Mouse (Mus musculus) urinary bladder, postnatal 36 days (tissue): ENCODE measurements around the gene Gm3138.
"Not testable (repeated sequence)": the region's sequence is repeated elsewhere in the genome, so short reads cannot be mapped to it uniquely, and the experiment has no call there.

Experiments
- DNase-seq, 2 experiments: peaks; one replicate each; pipeline ENCODE4 v3.0.0; 2022; ENCODE audit warnings: low spot score in 2 of 2, mixed read lengths in 1 of 2

Gm3138 gene

DNA sequence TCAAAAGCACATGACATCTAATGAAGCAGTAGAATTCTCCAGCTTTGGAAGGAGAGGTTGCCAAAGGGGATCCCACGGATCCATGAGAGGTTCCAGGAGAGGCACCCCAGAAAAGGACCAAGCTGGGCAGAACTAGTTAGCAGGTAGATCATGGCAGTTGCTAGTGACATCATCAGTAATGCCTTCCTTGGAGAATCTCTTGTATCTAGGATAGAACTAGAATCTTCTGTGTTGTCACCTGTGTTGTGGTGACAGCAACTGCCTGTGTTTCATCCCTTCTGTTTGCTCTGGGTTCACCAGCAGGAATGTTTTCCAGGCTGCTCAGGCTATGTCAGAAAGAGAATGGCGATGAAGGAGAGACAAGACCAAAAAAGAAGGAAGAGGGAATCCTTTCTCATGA, at the start of gene Gm3138:
Gene Gm3138 (plus strand): TSS at position 301 of the 400 bp plus-strand sequence.
- DNase-seq: not testable (repeated sequence)

DNA sequence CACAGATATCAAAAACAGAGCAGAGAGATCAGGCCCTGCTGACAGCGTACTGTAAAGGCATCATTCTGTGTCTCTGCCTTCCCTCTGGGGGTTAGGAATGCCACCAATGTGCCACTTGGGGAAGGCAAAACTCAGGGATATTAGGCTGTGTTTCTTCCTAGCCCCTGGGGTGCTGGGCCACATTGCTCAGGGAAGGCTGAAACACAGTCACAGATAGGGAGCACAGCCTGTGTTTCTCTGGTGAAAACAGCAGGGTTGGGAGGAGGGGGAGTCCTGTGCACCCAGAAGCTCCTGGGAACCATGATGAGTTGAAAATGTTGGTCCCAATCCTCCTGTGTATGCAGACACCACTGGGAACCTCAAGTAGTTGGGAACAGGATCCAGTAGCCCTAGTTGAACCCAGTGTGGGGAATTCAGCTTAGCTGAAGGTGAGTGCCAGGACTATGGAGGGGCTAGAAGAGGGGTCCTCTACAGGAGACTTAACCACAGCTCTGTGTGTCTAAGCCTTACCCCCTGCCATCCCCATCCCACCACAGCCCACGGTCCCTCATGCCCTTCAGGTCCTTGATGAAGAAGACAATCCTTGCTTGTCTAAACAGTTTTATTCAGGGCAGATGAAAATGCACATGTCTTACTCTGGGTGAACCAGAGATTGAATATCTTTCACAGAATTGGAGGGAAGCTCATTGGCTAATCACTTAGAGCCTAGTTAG, 20.0 kb downstream of the Gm3138 start:
- DNase-seq: not testable (repeated sequence)

- DNase-seq: not testable (repeated sequence)
These were observed 30.4 kb downstream of the Gm3138 start for GRCm38 (mm10) chr14:4279828-4280227.
